Mouse (Mus musculus): Measurements from ENCODE around the gene Mlh3. TPM values are rescaled to one million over a fixed set of nuclear protein-coding genes. Genes with fewer than 3 reads are reported as not detected.

Gene Mlh3
- polyA plus RNA-seq, 1 experiment from 2014 or later: 8.8 TPM

- DNase-seq (no peak), ATAC-seq (ENCODE audit: insufficient read depth) (no peak)
- Histone ChIP-seq H3K4me2 (no peak overlapping the region), H3K4me3 (ENCODE audit: low read depth, low read length) (no peak overlapping the region), H3K36me3 (ENCODE audit: insufficient read depth) (0 out of 2 replicates have a peak, but pooled peaks cover 2% of the 10 kb centered on the region), H3K9ac (no peak overlapping the region), H3K4me1 (ENCODE audit: insufficient read depth) (peaks cover 7% of the 10 kb centered on the region; the same call in 1 of the 2 replicates), H3K27me3 (ENCODE audit: insufficient read depth, low read length) (no peaks in the 10 kb centered on the region), H3K9me3 (ENCODE audit: low read depth, low read length) (no peaks in the 10 kb centered on the region), H3K27ac (ENCODE audit: low read depth) (no peak overlapping the region)
- WGBS: 50% methylated on average over 4 of the region's 4 CpGs
- TF ChIP-seq CTCF (IDR thresholded peaks at IDR 0.05; ENCODE audit: low read depth): no peak
Measured at GRCm38 (mm10) chr12:85271843-85272206, 1.4 kb upstream of the Mlh3 start.

- Histone ChIP-seq H3K4me2 (no peak overlapping the region), H3K9ac (no peak overlapping the region), H3K9me3 (ENCODE audit: low read depth, low read length) (no peaks in the 10 kb centered on the region), H3K4me1 (ENCODE audit: insufficient read depth) (peaks cover 7% of the 10 kb centered on the region; the same call in 1 of the 2 replicates), H3K4me3 (ENCODE audit: low read depth, low read length) (no peak overlapping the region), H3K27me3 (ENCODE audit: insufficient read depth, low read length) (no peaks in the 10 kb centered on the region), H3K36me3 (ENCODE audit: insufficient read depth) (no peaks in the 10 kb centered on the region), H3K27ac (ENCODE audit: low read depth) (no peak overlapping the region)
- no peak for DNase-seq
- WGBS: 70% methylated on average over 7 of the region's 7 CpGs
- no peak for ATAC-seq (ENCODE audit: insufficient read depth)
- TF ChIP-seq CTCF (IDR thresholded peaks at IDR 0.05; ENCODE audit: low read depth): peak; percentile 8; the same call in 1 of the 2 replicates
Measured at GRCm38 (mm10) chr12:85271132-85271842, 888 bp upstream of the Mlh3 start.

- no peak for ATAC-seq (ENCODE audit: insufficient read depth)
- Histone ChIP-seq H3K4me2 (peak overlapping the region; percentile 65), H3K27ac (ENCODE audit: low read depth) (peak overlapping the region; percentile 71), H3K9ac (peak overlapping the region; percentile 64), H3K9me3 (ENCODE audit: low read depth, low read length) (no peaks in the 10 kb centered on the region), H3K36me3 (ENCODE audit: insufficient read depth) (no peaks in the 10 kb centered on the region), H3K4me3 (ENCODE audit: low read depth, low read length) (peak overlapping the region; percentile 51), H3K4me1 (ENCODE audit: insufficient read depth) (peaks cover 10% of the 10 kb centered on the region; the same call in 1 of the 2 replicates), H3K27me3 (ENCODE audit: insufficient read depth, low read length) (no peaks in the 10 kb centered on the region)
- 41% methylated on average over 3 of the region's 3 CpGs for WGBS
- TF ChIP-seq CTCF (IDR thresholded peaks at IDR 0.05; ENCODE audit: low read depth): no peak
- DNase-seq: no peak
Measured at GRCm38 (mm10) chr12:85269821-85270220, 578 bp downstream of the Mlh3 start.

GRCm38 (mm10) chr12:85266248-85266647, 4.2 kb downstream of the Mlh3 start:
- no peak for DNase-seq
- H3K4me1 ChIP-seq (ENCODE audit: insufficient read depth): 0 out of 2 replicates have a peak, but pooled peaks cover 7% of the 10 kb centered on the region
- WGBS: 75% methylated on average over 3 of the region's 3 CpGs
- no peak for ATAC-seq (ENCODE audit: insufficient read depth)
- H3K9ac ChIP-seq: no peak overlapping the region
- no peaks in the 10 kb centered on the region for H3K36me3 ChIP-seq (ENCODE audit: insufficient read depth)
- no peak overlapping the region for H3K27ac ChIP-seq (ENCODE audit: low read depth)
- H3K4me3 ChIP-seq (ENCODE audit: low read depth, low read length): no peak overlapping the region
- H3K9me3 ChIP-seq (ENCODE audit: low read depth, low read length): no peaks in the 10 kb centered on the region
- H3K27me3 ChIP-seq (ENCODE audit: insufficient read depth, low read length): no peaks in the 10 kb centered on the region
- TF ChIP-seq CTCF (IDR thresholded peaks at IDR 0.05; ENCODE audit: low read depth): no peak
- H3K4me2 ChIP-seq: no peak overlapping the region

GRCm38 (mm10) chr12:85264940-85265339, 5.5 kb downstream of the Mlh3 start:
- 26% methylated on average over 7 of the region's 7 CpGs for WGBS
- no peaks in the 10 kb centered on the region for H3K9me3 ChIP-seq (ENCODE audit: low read depth, low read length)
- H3K27me3 ChIP-seq (ENCODE audit: insufficient read depth, low read length): no peaks in the 10 kb centered on the region
- no peaks in the 10 kb centered on the region for H3K36me3 ChIP-seq (ENCODE audit: insufficient read depth)
- no peak overlapping the region for H3K4me3 ChIP-seq (ENCODE audit: low read depth, low read length)
- ATAC-seq (ENCODE audit: insufficient read depth) (peak; percentile 57; the same call in 1 of the 2 replicates), DNase-seq (peak; percentile 77)
- 0 out of 2 replicates have a peak, but pooled peaks cover 5% of the 10 kb centered on the region for H3K4me1 ChIP-seq (ENCODE audit: insufficient read depth)
- no peak overlapping the region; the same call in 1 of the 2 replicates for H3K4me2 ChIP-seq
- H3K27ac ChIP-seq (ENCODE audit: low read depth): 0 out of 2 replicates have a peak overlapping the region, but pooled peaks have one; percentile 26
- TF ChIP-seq CTCF (IDR thresholded peaks at IDR 0.05; ENCODE audit: low read depth): no peak
- no peak overlapping the region for H3K9ac ChIP-seq

- H3K4me2 ChIP-seq: 0 out of 2 replicates have a peak overlapping the region, but pooled peaks have one; percentile 3
- no peaks in the 10 kb centered on the region for H3K27me3 ChIP-seq (ENCODE audit: insufficient read depth, low read length)
- H3K36me3 ChIP-seq (ENCODE audit: insufficient read depth): no peaks in the 10 kb centered on the region
- H3K4me3 ChIP-seq (ENCODE audit: low read depth, low read length): no peak overlapping the region
- TF ChIP-seq CTCF (IDR thresholded peaks at IDR 0.05; ENCODE audit: low read depth): no peak
- 49% methylated on average over 8 of the region's 8 CpGs for WGBS
- H3K9me3 ChIP-seq (ENCODE audit: low read depth, low read length): no peaks in the 10 kb centered on the region
- DNase-seq: peak; percentile 80
- peak overlapping the region; percentile 25; the same call in 1 of the 2 replicates for H3K27ac ChIP-seq (ENCODE audit: low read depth)
- H3K9ac ChIP-seq: no peak overlapping the region
- ATAC-seq (ENCODE audit: insufficient read depth): peak; percentile 76; the same call in 1 of the 2 replicates
- 0 out of 2 replicates have a peak, but pooled peaks cover 3% of the 10 kb centered on the region for H3K4me1 ChIP-seq (ENCODE audit: insufficient read depth)
Measured at GRCm38 (mm10) chr12:85264531-85264930, 5.9 kb downstream of the Mlh3 start.

GRCm38 (mm10) chr12:85263190-85263589, 7.2 kb downstream of the Mlh3 start:
- ATAC-seq (ENCODE audit: insufficient read depth) (no peak), DNase-seq (no peak)
- H3K27ac ChIP-seq (ENCODE audit: low read depth): peak overlapping the region; percentile 50; the same call in 1 of the 2 replicates
- H3K9me3 ChIP-seq (ENCODE audit: low read depth, low read length): no peaks in the 10 kb centered on the region
- H3K4me3 ChIP-seq (ENCODE audit: low read depth, low read length): no peak overlapping the region
- 58% methylated on average over 5 of the region's 5 CpGs for WGBS
- H3K4me1 ChIP-seq (ENCODE audit: insufficient read depth): 0 out of 2 replicates have a peak, but pooled peaks cover 3% of the 10 kb centered on the region
- no peak overlapping the region for H3K4me2 ChIP-seq
- H3K27me3 ChIP-seq (ENCODE audit: insufficient read depth, low read length): no peaks in the 10 kb centered on the region
- no peak overlapping the region for H3K9ac ChIP-seq
- H3K36me3 ChIP-seq (ENCODE audit: insufficient read depth): 0 out of 2 replicates have a peak, but pooled peaks cover 2% of the 10 kb centered on the region
- TF ChIP-seq CTCF (IDR thresholded peaks at IDR 0.05; ENCODE audit: low read depth): no peak

All from lung, embryonic 14.5 days (tissue).